Mouse (Mus musculus): ENCODE measurements at regions not wholly inside any gene's neighbourhood (a gene's known extent, or its start where the extent isn't known, plus 50 kb on each side); places are given as distances from the start of the nearest gene placed in this dataset.

GRCm38 (mm10) chr5:45923907-45924594 is 66.6 kb upstream of the Lcorl start:
- no peaks in the 10 kb centered on the region for H3K4me1 ChIP-seq (ENCODE audit: control insufficient read depth, insufficient read depth, low read length)

More at GRCm38 (mm10) chr5:45923907-45924594, 66.6 kb upstream of the Lcorl start:
- 89% methylated on average over 3 of the region's 3 CpGs for WGBS
- no peak overlapping the region for H3K9ac ChIP-seq (replicated peaks; ENCODE audit: low read depth, low read length)
- ATAC-seq (ENCODE audit: low read depth): no peak
- H3K36me3 ChIP-seq (ENCODE audit: control insufficient read depth, insufficient read depth, low read length): no peaks in the 10 kb centered on the region
- no peak overlapping the region for H3K27ac ChIP-seq (ENCODE audit: low read depth, low read length)
- H3K27me3 ChIP-seq (ENCODE audit: control insufficient read depth, insufficient read depth, low read length): no peaks in the 10 kb centered on the region
- H3K4me3 ChIP-seq (ENCODE audit: low read depth, low read length): no peak overlapping the region
- H3K9me3 ChIP-seq (ENCODE audit: control insufficient read depth, low read length): no peaks in the 10 kb centered on the region
- H3K4me2 ChIP-seq (ENCODE audit: low read depth, low read length): no peak overlapping the region
